Mouse (Mus musculus): Measurements from ENCODE around the gene Sec24d. TPM values are rescaled to one million over a fixed set of nuclear protein-coding genes. Genes with fewer than 3 reads are reported as not detected.

Sec24d gene
- polyA plus RNA-seq (2012; rRNA removed): 25.4 and 28.7 TPM in 2 replicates

DNA sequence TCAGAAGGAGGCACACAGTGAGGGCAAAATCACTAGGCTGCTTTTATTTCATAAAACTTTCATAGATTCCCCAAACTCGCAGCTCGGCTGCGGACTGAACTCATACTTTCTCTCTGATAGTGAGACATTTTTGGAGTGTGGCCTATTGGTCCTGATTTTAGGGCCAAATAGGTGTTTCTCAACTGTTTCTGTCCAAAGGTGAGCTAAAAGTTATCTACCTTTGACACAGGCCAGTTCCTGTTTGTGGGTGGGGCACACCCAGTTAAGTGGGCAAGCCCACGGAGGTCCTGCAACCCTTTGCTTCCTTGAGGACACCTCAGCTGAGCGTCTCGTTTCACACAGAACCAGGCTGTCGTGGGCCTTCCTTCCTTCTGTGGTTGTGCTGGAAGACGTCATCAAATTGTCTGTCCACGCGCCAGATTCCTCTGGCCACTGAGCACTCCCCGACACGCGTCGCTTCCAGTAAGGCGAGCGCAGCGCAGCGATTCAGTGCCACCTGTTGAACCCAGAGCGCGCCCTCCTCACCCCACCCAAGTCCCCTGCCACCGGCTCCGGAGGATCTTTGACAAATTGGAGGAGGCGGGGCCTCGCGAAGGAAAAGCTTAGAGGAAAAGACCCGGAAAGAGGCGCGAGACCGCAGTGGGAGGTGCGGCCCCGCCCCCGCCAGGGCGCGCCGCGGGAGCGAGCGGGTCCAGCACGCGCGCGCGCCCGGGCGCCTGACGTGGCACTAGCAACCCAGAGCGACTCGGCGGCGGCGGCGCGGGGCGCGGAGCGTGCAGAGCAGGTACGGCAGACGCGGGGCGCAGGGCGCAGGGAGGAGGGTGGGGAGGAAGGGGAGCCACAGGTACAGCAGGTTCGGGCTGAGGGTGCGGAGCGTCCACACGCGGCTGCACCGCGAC, at the start of gene Sec24d:
Gene Sec24d, plus strand, starts transcription at position 703 of the 899 bp plus-strand sequence.

DNA sequence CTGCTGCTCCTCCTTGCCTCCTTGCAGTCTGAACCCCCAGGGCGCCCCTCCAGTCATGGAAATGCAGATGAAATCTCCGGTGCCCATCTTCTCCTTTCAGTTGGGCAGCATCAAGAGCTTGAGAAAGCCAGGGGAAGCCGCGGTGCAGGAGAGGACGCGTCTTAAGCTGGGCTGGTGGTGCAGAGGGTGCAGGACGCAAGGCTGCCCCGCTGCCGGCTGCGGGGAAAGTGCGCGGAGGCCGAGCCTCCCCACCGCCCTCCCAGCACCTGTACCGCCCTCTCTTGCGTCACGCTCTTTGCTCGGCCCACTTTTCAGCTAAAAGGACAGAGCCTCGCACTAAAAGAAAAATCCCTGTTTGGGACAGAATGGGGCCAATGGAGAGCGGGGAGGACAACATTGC, 31.3 kb upstream of the Sec24d start, which contains the start of gene Synpo2:
Gene Synpo2, minus strand, starts transcription at position 229 of the 400 bp plus-strand sequence.

DNA sequence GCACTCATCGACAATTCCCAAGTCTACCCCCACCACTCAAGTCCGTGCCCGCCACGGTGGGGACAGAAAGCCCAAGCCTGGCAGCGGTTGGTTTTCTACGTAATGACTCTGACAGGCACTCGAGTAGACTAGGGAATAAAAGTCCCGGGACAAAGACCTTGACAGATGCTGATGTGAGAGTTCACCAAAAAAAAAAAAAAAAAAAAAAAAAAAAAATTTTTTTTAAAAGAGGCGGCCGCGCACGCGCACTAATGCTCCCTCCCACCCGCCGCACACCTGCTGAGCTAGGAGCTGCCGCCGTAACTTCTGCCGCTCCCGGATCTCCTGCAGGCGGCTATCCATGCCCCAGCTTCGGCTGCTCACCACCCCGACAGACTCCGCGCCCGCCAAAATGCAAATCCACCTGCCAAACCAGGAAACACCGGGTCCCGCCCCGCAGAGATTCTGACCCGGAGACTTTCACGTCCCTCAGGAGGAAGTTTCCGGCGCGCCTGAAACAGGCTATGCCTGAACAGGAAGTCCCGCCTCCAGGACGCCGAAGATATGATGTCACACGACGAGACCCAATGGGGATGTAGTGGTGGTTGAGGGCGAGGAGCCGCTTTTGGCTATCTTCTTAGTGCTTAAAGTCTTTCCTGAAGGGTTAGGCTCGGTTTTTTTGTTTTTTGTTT, 118.4 kb downstream of the Sec24d start, which contains the start of gene Mettl14:
Gene Mettl14, minus strand, starts transcription at position 623 of the 671 bp plus-strand sequence.

Other genes with a start within 250 kb of the Sec24d start
- gene Myoz2, start 232.4 kb upstream of the Sec24d start, polyA plus RNA-seq (2012; rRNA removed): 0.29 and 1.2 TPM in 2 replicates
- gene Synpo2, start 31.3 kb upstream of the Sec24d start, polyA plus RNA-seq (2012; rRNA removed): 25.4 and 28.6 TPM in 2 replicates
- 1.1 and 1.4 TPM in 2 replicates for gene Mettl14, start 118.7 kb downstream of the Sec24d start, polyA plus RNA-seq (2012; rRNA removed)
- gene Prss12, start 179.5 kb downstream of the Sec24d start, polyA plus RNA-seq (2012; rRNA removed): 0.29 and 0.98 TPM in 2 replicates

All from stomach, adult 2 months (tissue).